Mouse (Mus musculus) G1E (cell line): Measurements from ENCODE around the gene Txndc9.

Experiments used
- CTCF ChIP-seq: IDR thresholded peaks from 2 replicates; pipeline ENCODE4 v1.5.1; 2012; ENCODE audit warnings: low read depth, low read length, inconsistent platforms, mixed read lengths
- GATA1 ChIP-seq: IDR thresholded peaks from 2 replicates; pipeline ENCODE4 v1.6.1; 2012; ENCODE audit warnings: borderline replicate concordance, low read length, inconsistent platforms, mixed read lengths
- GATA2 ChIP-seq: IDR thresholded peaks from 2 replicates; pipeline ENCODE4 v1.6.1; 2012; ENCODE audit warnings: low read depth, low read length, inconsistent platforms, borderline replicate concordance
- POLR2AphosphoS5 ChIP-seq: IDR thresholded peaks from 2 replicates; pipeline ENCODE4 v1.6.1; 2012; ENCODE audit warnings: low read depth, low read length, inconsistent platforms; ENCODE audit not compliant: insufficient replicate concordance
- TAL1 ChIP-seq: conservative IDR thresholded peaks from 2 replicates; pipeline ENCODE4 v1.6.1; 2012; ENCODE audit warnings: low read depth, low read length, inconsistent platforms, mixed read lengths

GRCm38 (mm10) chr1:37959486-37959885, 38.2 kb downstream of the Txndc9 start:
- no peak for TF ChIP-seq CTCF
- no peak for TF ChIP-seq TAL1
- TF ChIP-seq GATA1: no peak
- no peak for TF ChIP-seq GATA2
- TF ChIP-seq POLR2AphosphoS5: no peak
